Mouse (Mus musculus) embryonic facial prominence, embryonic 15.5 days (tissue): ENCODE results near the gene Sec1. TPM values are rescaled to one million over a fixed set of nuclear protein-coding genes. Genes with fewer than 3 reads are reported as not detected.

ENCODE experiments used
- ATAC-seq: fragments of 200-750 bp; cut with Nextera tagmentation; 2 replicates; pipeline ENCODE4 v1.8.0; 2017; ENCODE audit warnings: low read depth, moderate TSS enrichment; ENCODE audit not compliant: insufficient number of reproducible peaks, low FRiP score, low TSS enrichment
- H3K27ac ChIP-seq: fragments of 300-500 bp; sonication (generic); replicated peaks from 2 replicates; pipeline ENCODE4 v1.5.1; 2015; ENCODE audit warnings: mild to moderate bottlenecking, inconsistent platforms
- H3K27me3 ChIP-seq: fragments of 300-500 bp; sonication (generic); 2 replicates; pipeline ENCODE4 v1.6.1; 2015; ENCODE audit warnings: inconsistent platforms
- H3K36me3 ChIP-seq: fragments of 300-500 bp; sonication (generic); 2 replicates; pipeline ENCODE4 v1.6.1; 2015; ENCODE audit warnings: mild to moderate bottlenecking, inconsistent platforms
- H3K4me1 ChIP-seq: fragments of 300-500 bp; sonication (generic); 2 replicates; pipeline ENCODE4 v1.6.1; 2015; ENCODE audit warnings: inconsistent platforms
- H3K4me2 ChIP-seq: fragments of 300-500 bp; sonication (generic); replicated peaks from 2 replicates; pipeline ENCODE4 v1.6.1; 2015; ENCODE audit warnings: mild to moderate bottlenecking, inconsistent platforms
- H3K4me3 ChIP-seq: fragments of 300-500 bp; sonication (generic); replicated peaks from 2 replicates; pipeline ENCODE4 v1.5.1; 2015; ENCODE audit warnings: mild to moderate bottlenecking, inconsistent platforms
- H3K9ac ChIP-seq: fragments of 300-500 bp; sonication (generic); 2 replicates; pipeline ENCODE4 v1.6.1; 2015; ENCODE audit warnings: inconsistent platforms
- H3K9me3 ChIP-seq: fragments of 300-500 bp; sonication (generic); replicated peaks from 2 replicates; pipeline ENCODE4 v1.6.1; 2016; ENCODE audit warnings: inconsistent platforms
- WGBS: fragments of 180-500 bp; shearing (Covaris S2); methylation state at CpG from one replicate; pipeline ENCODE4 v1.1.7; 2015; 5-methylcytosine and 5-hydroxymethylcytosine counted together
- polyA plus RNA-seq: library from polyadenylated mRNA; unstranded; fragments of >200 nt; fragmentation: Nextera tagmentation; extraction: Ambion mirVana; gene quantifications from 2 replicates; pipeline ENCODE4 v1.2.1, GENCODE M21; 2015

Gene Sec1
- polyA plus RNA-seq, 1 experiment from 2014 or later = 9.6 TPM

DNA sequence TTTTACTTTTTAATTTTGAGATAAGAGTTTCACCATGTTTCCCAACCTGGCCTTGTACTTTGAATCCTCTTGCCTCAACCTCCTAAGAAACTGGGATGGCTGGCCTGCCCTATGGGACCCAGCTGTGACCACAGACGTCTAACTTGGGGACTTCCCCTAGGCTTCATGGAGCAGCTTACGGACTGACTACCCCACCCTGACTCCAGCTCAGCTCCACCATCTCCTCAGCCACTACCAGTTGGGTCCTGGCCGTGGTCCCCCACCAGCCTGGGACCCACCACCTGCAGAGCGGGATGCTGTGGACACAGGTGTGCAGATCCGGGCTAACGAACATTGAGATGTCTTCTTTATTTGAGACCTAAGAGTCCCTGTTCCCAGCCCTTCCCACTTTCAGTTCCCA, 56.5 kb downstream of the Sec1 start:
- WGBS = 88% methylated on average over 6 of the region's 6 CpGs
- H3K4me2 ChIP-seq = peak overlapping the region; percentile 54; the same call in 1 of the 2 replicates
- peak overlapping the region; percentile 36; the same call in 1 of the 2 replicates for H3K4me3 ChIP-seq
- peaks cover 49% of the 10 kb centered on the region for H3K4me1 ChIP-seq
- no peaks in the 10 kb centered on the region for H3K27me3 ChIP-seq
- no peaks in the 10 kb centered on the region for H3K9me3 ChIP-seq
- no peak overlapping the region for H3K9ac ChIP-seq
- peaks cover 14% of the 10 kb centered on the region; the same call in 1 of the 2 replicates for H3K36me3 ChIP-seq
- ATAC-seq = no peak
- no peak overlapping the region for H3K27ac ChIP-seq

DNA sequence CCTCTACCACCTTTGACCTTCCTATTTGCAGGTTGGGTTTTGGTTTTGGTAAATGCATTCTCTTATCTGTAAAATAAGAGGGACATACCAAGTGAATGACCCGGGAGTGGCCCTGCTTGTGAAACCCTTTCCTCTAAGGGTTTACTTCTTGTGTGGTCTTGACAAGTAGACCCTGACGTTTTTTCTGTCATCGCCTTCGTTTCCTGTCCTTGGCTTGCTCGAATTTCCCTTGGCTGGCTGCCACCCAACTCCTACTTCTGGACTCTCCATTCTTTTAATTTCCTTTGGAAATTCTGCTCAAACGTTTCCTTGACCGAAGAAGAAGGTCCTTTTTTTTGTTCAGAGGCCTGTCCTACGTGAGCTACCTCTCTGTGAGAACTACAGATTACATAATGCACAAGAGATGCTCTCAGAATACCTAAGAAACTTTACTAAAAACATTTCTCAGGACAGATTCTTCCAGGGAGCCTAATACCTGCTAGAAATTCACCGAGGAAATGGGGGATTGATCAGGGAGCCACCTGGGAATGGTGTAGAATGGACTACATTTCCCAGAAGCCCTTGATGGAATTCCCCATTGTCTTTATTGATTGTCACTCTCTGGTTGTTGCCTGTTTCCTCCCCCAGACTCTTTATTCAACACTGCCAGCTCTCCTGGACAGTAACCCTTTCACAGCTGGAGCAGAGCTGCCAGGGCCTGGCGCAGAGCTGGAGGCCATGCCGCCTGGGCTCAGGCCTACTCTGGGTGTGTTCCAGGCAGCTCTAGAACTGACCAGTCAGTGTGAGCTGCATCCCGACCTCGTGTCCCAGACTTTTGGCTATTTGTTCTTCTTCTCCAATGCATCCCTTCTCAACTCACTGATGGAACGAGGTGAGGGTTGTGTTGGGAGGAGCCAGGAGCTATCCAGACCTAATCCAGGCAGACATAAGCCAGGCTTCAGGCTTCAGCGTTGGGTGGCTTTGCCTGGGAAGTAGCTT, 58.2 kb downstream of the Sec1 start:
- Histone ChIP-seq H3K4me1 (peaks cover 39% of the 10 kb centered on the region), H3K36me3 (peaks cover 14% of the 10 kb centered on the region; the same call in 1 of the 2 replicates), H3K27me3 (no peaks in the 10 kb centered on the region), H3K4me3 (no peak overlapping the region), H3K4me2 (no peak overlapping the region), H3K9me3 (no peaks in the 10 kb centered on the region), H3K27ac (no peak overlapping the region; the same call in 1 of the 2 replicates), H3K9ac (no peak overlapping the region)
- WGBS = 75% methylated on average over 15 of the region's 15 CpGs
- no peak for ATAC-seq

DNA sequence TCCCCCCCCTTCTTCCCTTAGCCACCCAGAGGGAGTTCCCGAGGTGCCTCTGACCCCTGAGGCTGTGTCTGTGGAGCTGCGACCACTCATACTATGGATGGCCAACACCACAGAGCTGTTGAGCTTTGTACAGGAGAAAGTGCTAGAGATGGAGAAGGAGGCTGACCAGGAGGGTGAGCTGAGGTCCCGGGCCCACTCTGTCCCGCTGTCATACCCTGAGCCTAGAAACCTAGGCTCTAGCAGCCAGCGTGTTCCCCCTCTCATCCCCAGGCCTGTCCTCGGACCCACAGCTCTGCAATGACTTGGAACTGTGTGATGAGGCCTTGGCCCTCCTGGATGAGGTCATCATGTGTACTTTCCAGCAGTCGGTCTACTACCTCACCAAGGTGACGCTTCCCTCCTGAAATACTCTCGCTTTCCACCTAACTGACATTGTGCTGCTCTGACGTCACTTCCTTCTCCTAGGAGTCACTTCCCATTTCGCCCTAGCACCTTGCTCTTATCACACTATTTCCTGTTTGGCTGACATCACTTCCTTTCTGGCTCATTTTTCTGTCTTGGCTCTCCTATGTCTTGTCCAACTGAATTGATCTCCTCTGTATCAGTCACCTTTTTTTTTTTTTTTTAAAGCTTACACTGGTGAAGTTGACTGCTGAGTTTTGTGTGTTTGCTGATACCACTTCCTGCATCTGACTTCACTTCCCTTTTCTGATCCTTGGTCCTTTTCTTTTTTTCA, 59.1 kb downstream of the Sec1 start:
- no peaks in the 10 kb centered on the region for H3K27me3 ChIP-seq
- peaks cover 14% of the 10 kb centered on the region; the same call in 1 of the 2 replicates for H3K36me3 ChIP-seq
- H3K27ac ChIP-seq = 0 out of 2 replicates have a peak overlapping the region, but pooled peaks have one; percentile 11
- H3K4me2 ChIP-seq = no peak overlapping the region
- no peak overlapping the region for H3K4me3 ChIP-seq
- peaks cover 30% of the 10 kb centered on the region for H3K4me1 ChIP-seq
- no peak for ATAC-seq
- 84% methylated on average over 11 of the region's 11 CpGs for WGBS
- H3K9ac ChIP-seq = no peak overlapping the region
- H3K9me3 ChIP-seq = no peaks in the 10 kb centered on the region

DNA sequence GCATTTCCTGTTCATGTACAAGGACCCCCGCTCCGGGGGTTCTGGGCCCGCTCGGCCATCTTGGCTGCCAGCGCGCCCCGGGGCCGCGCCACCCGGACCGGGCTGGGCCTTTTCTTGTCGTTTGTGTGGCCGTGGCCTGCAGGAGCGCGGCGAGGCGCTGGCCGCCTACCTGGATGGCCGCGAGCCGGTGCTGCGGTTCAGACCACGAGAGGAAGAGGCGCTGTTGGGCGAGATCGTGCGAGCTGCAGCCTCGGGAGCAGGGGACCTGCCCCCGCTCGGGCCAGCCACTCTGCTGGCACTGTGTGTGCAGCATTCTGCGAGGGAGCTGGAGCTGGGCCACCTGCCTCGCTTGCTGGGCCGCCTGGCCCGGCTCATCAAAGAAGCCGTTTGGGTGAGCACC, 61.7 kb downstream of the Sec1 start:
- no peaks in the 10 kb centered on the region; the same call in 1 of the 2 replicates for H3K27me3 ChIP-seq
- WGBS = 17% methylated on average over 35 of the region's 35 CpGs
- no peaks in the 10 kb centered on the region for H3K9me3 ChIP-seq
- H3K4me3 ChIP-seq = peak overlapping the region; percentile 25
- no peak overlapping the region for H3K9ac ChIP-seq
- ATAC-seq = no peak
- 0 out of 2 replicates have a peak overlapping the region, but pooled peaks have one; percentile 39 for H3K27ac ChIP-seq
- H3K4me1 ChIP-seq = peaks cover 14% of the 10 kb centered on the region
- H3K36me3 ChIP-seq = peaks cover 14% of the 10 kb centered on the region; the same call in 1 of the 2 replicates
- peak overlapping the region; percentile 44 for H3K4me2 ChIP-seq

DNA sequence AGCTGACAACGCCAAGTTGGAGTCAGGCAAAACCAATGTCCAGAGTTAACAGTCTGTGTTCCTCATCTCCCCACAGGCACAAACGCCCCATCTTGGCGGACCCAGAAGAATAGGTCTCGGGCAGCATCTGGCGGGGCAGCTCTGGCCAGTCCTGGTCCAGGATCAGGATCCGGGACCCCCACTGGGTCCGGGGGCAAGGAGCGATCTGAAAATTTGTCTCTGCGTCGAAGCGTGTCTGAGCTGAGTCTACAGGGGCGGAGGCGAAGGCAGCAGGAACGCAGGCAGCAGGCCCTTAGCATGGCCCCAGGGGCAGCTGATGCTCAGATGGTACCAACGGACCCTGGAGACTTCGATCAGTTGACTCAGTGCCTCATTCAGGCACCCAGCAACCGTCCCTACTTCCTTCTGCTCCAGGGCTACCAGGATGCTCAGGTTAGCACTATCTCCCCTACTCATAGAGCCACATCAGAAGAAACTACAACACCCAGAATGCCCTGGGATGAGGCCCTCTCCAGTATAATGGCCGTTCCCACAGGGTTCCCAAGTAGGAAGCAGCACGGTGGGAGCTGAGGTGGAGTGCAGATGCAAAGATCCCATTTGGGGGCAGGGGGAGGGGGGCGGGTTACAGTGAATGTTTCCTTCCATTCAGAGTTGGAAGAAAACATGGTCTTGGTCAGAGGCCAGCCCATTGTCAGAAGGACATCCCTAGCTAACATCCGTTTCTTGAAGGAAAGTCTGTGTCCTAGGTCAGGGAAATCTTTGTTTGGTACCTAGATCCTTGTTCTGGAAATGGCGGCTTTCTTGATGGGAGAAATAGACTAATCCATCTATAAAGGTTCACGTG, 63.9 kb downstream of the Sec1 start:
- H3K4me2 ChIP-seq = no peak overlapping the region

DNA sequence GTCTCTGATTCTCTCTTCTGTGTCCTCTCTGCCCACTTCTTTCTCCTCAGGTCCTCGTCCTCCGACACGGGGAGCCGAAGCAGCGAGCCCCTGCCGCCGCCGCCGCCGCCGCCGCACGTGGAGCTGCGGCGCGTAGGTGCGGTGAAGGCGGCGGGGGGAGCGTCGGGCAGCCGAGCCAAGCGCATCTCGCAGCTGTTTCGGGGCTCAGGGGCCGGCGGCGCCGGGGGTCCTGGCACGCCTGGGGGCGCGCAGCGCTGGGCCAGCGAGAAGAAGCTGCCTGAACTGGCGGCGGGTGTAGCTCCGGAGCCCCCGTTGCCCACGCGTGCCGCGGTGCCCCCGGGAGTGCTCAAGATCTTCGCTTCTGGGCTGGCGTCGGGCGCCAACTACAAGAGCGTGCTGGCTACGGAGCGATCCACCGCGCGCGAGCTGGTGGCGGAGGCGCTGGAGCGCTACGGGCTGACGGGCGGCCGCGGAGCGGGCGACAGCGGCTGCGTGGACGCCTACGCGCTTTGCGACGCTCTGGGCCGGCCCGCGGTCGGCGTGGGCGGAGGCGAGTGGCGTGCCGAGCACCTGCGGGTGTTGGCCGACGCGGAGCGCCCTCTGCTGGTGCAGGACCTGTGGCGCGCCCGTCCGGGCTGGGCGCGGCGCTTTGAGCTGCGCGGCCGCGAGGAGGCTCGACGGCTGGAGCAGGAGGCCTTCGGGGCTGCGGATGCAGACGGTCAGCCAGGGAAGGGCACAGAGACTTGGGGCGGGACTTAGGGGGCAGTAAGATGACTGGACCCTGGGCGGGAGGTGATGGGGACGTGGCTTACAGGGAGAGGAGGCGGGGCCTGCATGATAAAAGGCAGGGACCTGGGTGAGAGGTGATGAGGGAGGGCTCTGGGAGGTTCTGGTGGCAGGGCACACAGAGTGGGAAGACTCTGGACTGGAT, 65.6 kb downstream of the Sec1 start:
- Histone ChIP-seq H3K4me2 (peak overlapping the region; percentile 86), H3K4me3 (peak overlapping the region; percentile 54), H3K27me3 (no peaks in the 10 kb centered on the region; the same call in 1 of the 2 replicates), H3K36me3 (no peaks in the 10 kb centered on the region), H3K9me3 (no peaks in the 10 kb centered on the region), H3K27ac (peak overlapping the region; percentile 71), H3K9ac (peak overlapping the region; percentile 39), H3K4me1 (peaks cover 14% of the 10 kb centered on the region)
- ATAC-seq = peak; percentile 84
- under 1% methylated on average over 105 of the region's 105 CpGs for WGBS

More for the DNA sequence above, 63.9 kb downstream of the Sec1 start:
- Histone ChIP-seq H3K9me3 (no peaks in the 10 kb centered on the region), H3K27ac (no peak overlapping the region), H3K9ac (no peak overlapping the region), H3K27me3 (no peaks in the 10 kb centered on the region; the same call in 1 of the 2 replicates), H3K36me3 (no peaks in the 10 kb centered on the region), H3K4me1 (peaks cover 14% of the 10 kb centered on the region), H3K4me3 (no peak overlapping the region)
- ATAC-seq = no peak
- 74% methylated on average over 23 of the region's 23 CpGs for WGBS

Other genes starting within 250 kb of the Sec1 start
- 4,629 and 4,755 TPM in 2 replicates for gene Ftl1, start 234.5 kb downstream of the Sec1 start, polyA plus RNA-seq
- 156 and 158 TPM in 2 replicates for gene Bax, start 227.5 kb downstream of the Sec1 start, polyA plus RNA-seq
- gene Tulp2, start 212.5 kb downstream of the Sec1 start, polyA plus RNA-seq = 1.1 and 1.8 TPM in 2 replicates
- gene Gm45808, start 207.6 kb downstream of the Sec1 start, polyA plus RNA-seq = not detected in 2 replicates
- 4.4 and 5.1 TPM in 2 replicates for gene Dhdh, start 205.6 kb downstream of the Sec1 start, polyA plus RNA-seq
- 258 and 262 TPM in 2 replicates for gene Nucb1, start 184.0 kb downstream of the Sec1 start, polyA plus RNA-seq
- gene Ppp1r15a, start 168.1 kb downstream of the Sec1 start, polyA plus RNA-seq = 27.5 and 29.6 TPM in 2 replicates
- 7.5 and 7.6 TPM in 2 replicates for gene Plekha4, start 168.1 kb downstream of the Sec1 start, polyA plus RNA-seq
- 2.1 and 3.3 TPM in 2 replicates for gene Hsd17b14, start 139.5 kb downstream of the Sec1 start, polyA plus RNA-seq
- gene Bcat2, start 124.2 kb downstream of the Sec1 start, polyA plus RNA-seq = 63.0 and 65.1 TPM in 2 replicates
- gene Fgf21, start 78.9 kb downstream of the Sec1 start, polyA plus RNA-seq = 0.95 and 1.2 TPM in 2 replicates
- gene Fut1, start 77.1 kb downstream of the Sec1 start, polyA plus RNA-seq = 4.8 and 5.3 TPM in 2 replicates
- 0.38 and 0.41 TPM in 2 replicates for gene Izumo1, start 72.6 kb downstream of the Sec1 start, polyA plus RNA-seq
- 14.5 and 15.3 TPM in 2 replicates for gene Rasip1, start 66.9 kb downstream of the Sec1 start, polyA plus RNA-seq
- gene Mamstr, start 54.4 kb downstream of the Sec1 start, polyA plus RNA-seq = 20.0 and 21.4 TPM in 2 replicates
- 6.3 and 6.5 TPM in 2 replicates for gene Fut2, start 28.0 kb downstream of the Sec1 start, polyA plus RNA-seq
- gene Ntn5, start 10.4 kb downstream of the Sec1 start, polyA plus RNA-seq = 10.8 and 11.7 TPM in 2 replicates
- 17.2 and 17.7 TPM in 2 replicates for gene Car11, start 5.4 kb upstream of the Sec1 start, polyA plus RNA-seq
- gene Dbp, start 10.7 kb upstream of the Sec1 start, polyA plus RNA-seq = 6.8 and 7.0 TPM in 2 replicates
- gene Rpl18, start 21.1 kb upstream of the Sec1 start, polyA plus RNA-seq = 1,062 and 1,100 TPM in 2 replicates
- 38.4 and 43.4 TPM in 2 replicates for gene Sphk2, start 23.6 kb upstream of the Sec1 start, polyA plus RNA-seq
- 2.1 and 3.2 TPM in 2 replicates for gene Fam83e, start 26.8 kb upstream of the Sec1 start, polyA plus RNA-seq
- gene Spaca4, start 31.4 kb upstream of the Sec1 start, polyA plus RNA-seq = 0.24 and 0.25 TPM in 2 replicates
- gene Lmtk3, start 89.3 kb upstream of the Sec1 start, polyA plus RNA-seq = 1.9 TPM in 2 replicates
- gene Sult2b1, start 90.3 kb upstream of the Sec1 start, polyA plus RNA-seq = 49.6 and 55.7 TPM in 2 replicates
- 124 and 129 TPM in 2 replicates for gene Cyth2, start 120.2 kb upstream of the Sec1 start, polyA plus RNA-seq
- gene Kcnj14, start 130.4 kb upstream of the Sec1 start, polyA plus RNA-seq = 1.4 and 1.7 TPM in 2 replicates
- gene Grwd1, start 136.5 kb upstream of the Sec1 start, polyA plus RNA-seq = 57.3 and 58.0 TPM in 2 replicates
- gene Kdelr1, start 178.4 kb upstream of the Sec1 start, polyA plus RNA-seq = 83.7 and 98.4 TPM in 2 replicates
- gene Grin2d, start 184.0 kb upstream of the Sec1 start, polyA plus RNA-seq = 0.67 and 0.79 TPM in 2 replicates
- 0.40 and 0.77 TPM in 2 replicates for gene Syngr4, start 202.3 kb upstream of the Sec1 start, polyA plus RNA-seq
- gene Tmem143, start 202.5 kb upstream of the Sec1 start, polyA plus RNA-seq = 4.9 and 5.0 TPM in 2 replicates
- gene Emp3, start 227.0 kb upstream of the Sec1 start, polyA plus RNA-seq = 307 and 335 TPM in 2 replicates
- 5.7 and 9.8 TPM in 2 replicates for gene Ccdc114, start 229.7 kb upstream of the Sec1 start, polyA plus RNA-seq